Mouse (Mus musculus) CH12.LX (cell line): ENCODE measurements around the gene Nol10.
A peak's percentile ranks its signal among the peaks of the same experiment; 100 is the strongest.

Source experiments
- BHLHE40 ChIP-seq: IDR thresholded peaks from 2 replicates; pipeline ENCODE4 v1.6.1; 2011; ENCODE audit warnings: mild to moderate bottlenecking, low read depth, low read length, improper control_type of control experiment
- CTCF ChIP-seq, 2 experiments: IDR thresholded peaks in 1 of 2; conservative IDR thresholded peaks in 1 of 2; 2 replicates each; pipeline ENCODE4 v1.5.1; 2011 to 2012; ENCODE audit warnings: low read depth in 2 of 2, low read length in 2 of 2, improper control_type of control experiment in 1 of 2, inconsistent platforms in 1 of 2, mild to moderate bottlenecking in 1 of 2, moderate library complexity in 1 of 2
- ELF1 ChIP-seq: IDR thresholded peaks from 2 replicates; pipeline ENCODE4 v1.6.1; 2014; ENCODE audit warnings: low read depth, mild to moderate bottlenecking, inconsistent platforms, low read length, improper control_type of control experiment
- EP300 ChIP-seq: IDR thresholded peaks from 2 replicates; pipeline ENCODE4 v1.6.1; 2011; ENCODE audit warnings: low read length, improper control_type of control experiment
- JUND ChIP-seq: conservative IDR thresholded peaks from 2 replicates; pipeline ENCODE4 v1.6.1; 2011; ENCODE audit warnings: low read depth, low read length, improper control_type of control experiment
- MAX ChIP-seq: IDR thresholded peaks from 2 replicates; pipeline ENCODE4 v1.6.1; 2011; ENCODE audit warnings: low read length, improper control_type of control experiment
- POLR2A ChIP-seq: IDR thresholded peaks from 2 replicates; pipeline ENCODE4 v1.6.1; 2011; ENCODE audit warnings: low read depth, mild to moderate bottlenecking, improper control_type of control experiment, low read length
- POLR2AphosphoS2 ChIP-seq: IDR thresholded peaks from 2 replicates; pipeline ENCODE4 v1.6.1; 2011; ENCODE audit warnings: low read depth, low read length, improper control_type of control experiment
- RAD21 ChIP-seq: IDR thresholded peaks from 2 replicates; pipeline ENCODE4 v1.6.1; 2011; ENCODE audit warnings: low read depth, mild to moderate bottlenecking, low read length, improper control_type of control experiment, moderate library complexity
- TCF12 ChIP-seq: IDR thresholded peaks from 2 replicates; pipeline ENCODE4 v1.6.1; 2014; ENCODE audit warnings: low read depth, mild to moderate bottlenecking, inconsistent platforms, low read length, improper control_type of control experiment
- USF1 ChIP-seq: IDR thresholded peaks from 2 replicates; pipeline ENCODE4 v1.6.1; 2014; ENCODE audit warnings: low read depth, mild to moderate bottlenecking, inconsistent platforms, low read length, improper control_type of control experiment

DNA sequence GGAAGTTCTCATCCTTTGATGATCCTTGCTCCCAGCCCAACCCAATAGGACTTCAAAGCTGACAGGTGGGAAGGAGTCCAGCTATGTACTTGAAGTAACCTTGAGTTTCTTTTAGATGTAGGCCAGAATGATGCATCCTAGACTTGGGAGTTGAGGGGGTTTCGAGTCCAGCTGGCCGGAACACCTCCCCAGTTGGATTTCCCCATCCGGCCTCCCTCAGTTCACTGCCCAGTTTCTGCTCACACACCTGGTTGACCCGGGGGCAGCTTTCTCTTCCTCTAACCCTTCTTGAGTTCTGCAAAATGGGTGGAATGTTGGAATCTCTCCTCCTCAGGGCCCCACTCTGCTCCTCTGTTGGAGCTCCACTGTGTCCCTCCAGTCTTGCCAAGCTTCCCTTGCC is 85.5 kb downstream of the Nol10 start:
- TF ChIP-seq BHLHE40: 0 out of 2 replicates have a peak, but pooled peaks have one; percentile 5
- no peak for TF ChIP-seq CTCF (conservative IDR thresholded peaks at IDR 0.05 in 1 of 2, IDR thresholded peaks at IDR 0.05 in 1 of 2; ENCODE audit: low read depth in 2 of 2, low read length in 2 of 2)
- TF ChIP-seq POLR2A: no peak
- no peak for TF ChIP-seq RAD21
- TF ChIP-seq MAX: no peak
- TF ChIP-seq JUND: no peak
- no peak for TF ChIP-seq ELF1
- TF ChIP-seq USF1: no peak
- TF ChIP-seq POLR2AphosphoS2: no peak
- TF ChIP-seq EP300: peak; percentile 91
- TF ChIP-seq TCF12: peak; percentile 96
